Mouse (Mus musculus): Measurements from ENCODE around the gene Tecrl. TPM values are rescaled to one million over a fixed set of nuclear protein-coding genes. Genes with fewer than 3 reads are reported as not detected.

Tecrl gene
- polyA plus RNA-seq, 2 experiments: not detected

- Histone ChIP-seq H3K36me3 (replicated peaks; ENCODE audit: control insufficient read depth, insufficient read depth, low read depth) (no peaks in the 10 kb centered on the region), H3K4me2 (ENCODE audit: low read depth) (no peak overlapping the region), H3K4me3 (ENCODE audit: insufficient read depth in 1 of 2, low read depth in 2 of 2, low read length in 2 of 2) (no peak overlapping the region), H3K27me3 (ENCODE audit: control insufficient read depth, insufficient read depth, low read length) (no peaks in the 10 kb centered on the region), H3K4me1 (replicated peaks; ENCODE audit: control insufficient read depth in 2 of 2, insufficient read depth in 2 of 2, low read length in 1 of 2) (no peaks in the 10 kb centered on the region), H3K27ac (no peak overlapping the region), H3K9me3 (ENCODE audit: control insufficient read depth, low read length) (no peaks in the 10 kb centered on the region), H3K9ac (replicated peaks) (no peak overlapping the region)
- TF ChIP-seq CTCF (IDR thresholded peaks at IDR 0.05; ENCODE audit: low read depth) (no peak), EP300 (IDR thresholded peaks at IDR 0.05; ENCODE audit: low read depth) (no peak)
- ATAC-seq (ENCODE audit: insufficient read depth): no peak
- no peak for DNase-seq (ENCODE audit: low read depth in 3 of 3, low spot score in 3 of 3)
Measured at GRCm38 (mm10) chr5:83260059-83260458, 94.9 kb downstream of the Tecrl start.

GRCm38 (mm10) chr5:83254141-83254540, 100.9 kb downstream of the Tecrl start:
- Histone ChIP-seq H3K27ac (no peak overlapping the region), H3K36me3 (replicated peaks; ENCODE audit: control insufficient read depth, insufficient read depth, low read depth) (no peaks in the 10 kb centered on the region), H3K9ac (replicated peaks) (no peak overlapping the region), H3K9me3 (ENCODE audit: control insufficient read depth, low read length) (no peaks in the 10 kb centered on the region), H3K4me3 (ENCODE audit: insufficient read depth in 1 of 2, low read depth in 2 of 2, low read length in 2 of 2) (no peak overlapping the region), H3K4me1 (replicated peaks; ENCODE audit: control insufficient read depth in 2 of 2, insufficient read depth in 2 of 2, low read length in 1 of 2) (no peaks in the 10 kb centered on the region), H3K4me2 (ENCODE audit: low read depth) (no peak overlapping the region), H3K27me3 (ENCODE audit: control insufficient read depth, insufficient read depth, low read length) (no peaks in the 10 kb centered on the region)
- no peak for ATAC-seq (ENCODE audit: insufficient read depth)
- DNase-seq (ENCODE audit: low read depth in 3 of 3, low spot score in 3 of 3): no peak
- WGBS (ENCODE audit: insufficient replicate concordance): 73% methylated on average over 2 of the region's 2 CpGs
- TF ChIP-seq CTCF (IDR thresholded peaks at IDR 0.05; ENCODE audit: low read depth) (no peak), EP300 (IDR thresholded peaks at IDR 0.05; ENCODE audit: low read depth) (no peak)

GRCm38 (mm10) chr5:83238848-83239452, 116.0 kb downstream of the Tecrl start:
- whole genome bisulfite sequencing (ENCODE audit: insufficient replicate concordance): 66% methylated on average over 5 of the region's 5 CpGs
- H3K9me3 ChIP-seq (ENCODE audit: control insufficient read depth, low read length): no peaks in the 10 kb centered on the region
- H3K4me1 ChIP-seq (replicated peaks; ENCODE audit: control insufficient read depth in 2 of 2, insufficient read depth in 2 of 2, low read length in 1 of 2): no peaks in the 10 kb centered on the region
- no peak overlapping the region for H3K4me3 ChIP-seq (ENCODE audit: insufficient read depth in 1 of 2, low read depth in 2 of 2, low read length in 2 of 2)
- H3K9ac ChIP-seq (replicated peaks): no peak overlapping the region
- H3K27ac ChIP-seq: no peak overlapping the region
- H3K27me3 ChIP-seq (ENCODE audit: control insufficient read depth, insufficient read depth, low read length): no peaks in the 10 kb centered on the region
- no peaks in the 10 kb centered on the region for H3K36me3 ChIP-seq (replicated peaks; ENCODE audit: control insufficient read depth, insufficient read depth, low read depth)
- ATAC-seq (ENCODE audit: insufficient read depth) (no peak), DNase-seq (ENCODE audit: low read depth in 3 of 3, low spot score in 3 of 3) (no peak)
- no peak overlapping the region for H3K4me2 ChIP-seq (ENCODE audit: low read depth)
- TF ChIP-seq EP300 (IDR thresholded peaks at IDR 0.05; ENCODE audit: low read depth) (no peak), CTCF (IDR thresholded peaks at IDR 0.05; ENCODE audit: low read depth) (no peak)
